Mouse (Mus musculus): ENCODE measurements around the gene Pik3r1.

DNA sequence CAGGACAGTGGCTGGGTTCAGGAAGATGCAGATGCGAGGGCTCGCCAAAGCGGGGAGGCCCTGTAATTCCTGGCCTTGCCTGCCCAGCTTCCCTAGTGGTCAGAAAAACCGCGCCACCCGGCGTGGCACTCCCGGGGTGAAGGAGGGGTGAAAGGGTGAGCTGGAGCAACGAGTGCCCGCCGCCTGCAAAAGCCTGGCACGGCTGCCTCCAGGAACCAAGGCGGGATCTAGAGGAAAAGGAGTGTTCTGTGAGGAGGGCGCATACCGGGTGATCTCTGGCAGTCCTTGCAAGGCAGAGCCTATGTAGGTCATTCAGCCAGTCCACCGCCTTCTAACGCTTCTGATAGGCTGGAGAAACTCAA lies 594 bp upstream of the Pik3r1 start:
- TF ChIP-seq CTCF (IDR thresholded peaks at IDR 0.05; ENCODE audit: control insufficient read depth, insufficient read depth, insufficient read length) = no peak
- no peak for TF ChIP-seq FOSL1 (IDR thresholded peaks at IDR 0.05; ENCODE audit: insufficient read depth, low read length, poor library complexity, severe bottlenecking)
- TF ChIP-seq CEBPB (IDR thresholded peaks at IDR 0.05; ENCODE audit: low read depth) = no peak
- TF ChIP-seq USF1 (IDR thresholded peaks at IDR 0.05; ENCODE audit: low read depth) = no peak

Data from C2C12 (cell line).